Mouse (Mus musculus): Measurements from ENCODE around the gene Atp5s. TPM values are rescaled to one million over a fixed set of nuclear protein-coding genes. Genes with fewer than 3 reads are reported as not detected.

Gene Atp5s
- polyA plus RNA-seq, 1 experiment from 2014 or later = 37.3 TPM

GRCm38 (mm10) chr12:69766185-69766904, 41.6 kb downstream of the Atp5s start:
- Histone ChIP-seq H3K27me3 (no peaks in the 10 kb centered on the region), H3K4me1 (peaks cover 18% of the 10 kb centered on the region), H3K9me3 (no peaks in the 10 kb centered on the region), H3K27ac (no peak overlapping the region), H3K36me3 (no peaks in the 10 kb centered on the region), H3K4me2 (replicated peaks) (no peak overlapping the region), H3K4me3 (no peak overlapping the region), H3K9ac (no peak overlapping the region)
- no peak for ATAC-seq (ENCODE audit: low FRiP score, low read depth)
- 88% methylated on average over 10 of the region's 10 CpGs for WGBS

- no peaks in the 10 kb centered on the region for H3K27me3 ChIP-seq
- H3K4me1 ChIP-seq = peaks cover 18% of the 10 kb centered on the region
- WGBS = 48% methylated on average over 9 of the region's 9 CpGs
- H3K9ac ChIP-seq = no peak overlapping the region
- no peak overlapping the region for H3K4me2 ChIP-seq (replicated peaks)
- H3K9me3 ChIP-seq = no peaks in the 10 kb centered on the region
- no peak overlapping the region for H3K4me3 ChIP-seq
- no peak overlapping the region for H3K27ac ChIP-seq
- ATAC-seq (ENCODE audit: low FRiP score, low read depth) = no peak
- no peaks in the 10 kb centered on the region for H3K36me3 ChIP-seq
These were observed 42.9 kb downstream of the Atp5s start for GRCm38 (mm10) chr12:69767476-69768258.

- H3K36me3 ChIP-seq = no peaks in the 10 kb centered on the region
- WGBS = 46% methylated on average over 2 of the region's 2 CpGs
- ATAC-seq (ENCODE audit: low FRiP score, low read depth) = no peak
- no peak overlapping the region for H3K4me3 ChIP-seq
- no peaks in the 10 kb centered on the region for H3K9me3 ChIP-seq
- H3K27ac ChIP-seq = no peak overlapping the region
- H3K27me3 ChIP-seq = no peaks in the 10 kb centered on the region
- no peak overlapping the region for H3K4me2 ChIP-seq (replicated peaks)
- H3K4me1 ChIP-seq = peaks cover 18% of the 10 kb centered on the region
- no peak overlapping the region for H3K9ac ChIP-seq
These were observed 44.1 kb downstream of the Atp5s start for GRCm38 (mm10) chr12:69768841-69769240.

DNA sequence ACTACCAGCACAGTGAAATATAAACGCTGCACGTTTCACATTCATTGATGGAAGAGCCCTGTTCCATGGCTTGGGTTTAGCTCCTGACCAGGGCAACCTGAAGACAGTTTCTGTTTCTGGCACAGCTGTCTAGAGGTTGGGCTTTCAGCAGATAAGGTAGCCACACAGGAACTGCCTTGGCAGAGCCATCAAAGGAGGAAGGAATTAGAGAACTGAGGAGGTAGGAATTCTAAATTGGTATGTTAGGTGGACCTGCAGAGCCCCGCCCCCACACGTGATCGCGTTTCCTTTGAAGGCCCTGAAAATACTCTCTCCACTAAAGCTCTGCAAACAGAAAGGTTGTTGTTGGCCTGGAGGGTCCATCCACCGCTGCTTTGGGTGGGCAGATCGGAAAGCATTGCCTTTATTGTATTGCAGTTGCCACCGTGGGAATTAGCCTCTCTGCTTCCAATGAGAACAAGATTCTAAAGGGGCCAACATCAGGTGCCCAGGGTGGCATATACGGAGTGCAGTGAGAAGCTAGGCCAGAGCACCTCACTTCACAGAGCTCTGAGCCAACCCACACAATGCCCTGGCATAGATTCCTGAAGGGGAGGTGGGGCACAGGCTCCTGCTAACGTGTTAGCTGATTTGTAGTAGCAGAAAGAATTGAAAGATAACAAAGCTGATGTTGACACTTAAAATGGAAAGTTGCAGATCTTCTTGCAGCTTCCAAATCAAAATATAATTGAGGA, 52.0 kb downstream of the Atp5s start:
- no peaks in the 10 kb centered on the region for H3K27me3 ChIP-seq
- WGBS = 71% methylated on average over 11 of the region's 11 CpGs
- no peak overlapping the region for H3K4me3 ChIP-seq
- no peak overlapping the region for H3K4me2 ChIP-seq (replicated peaks)
- no peaks in the 10 kb centered on the region for H3K36me3 ChIP-seq
- no peak overlapping the region for H3K9ac ChIP-seq
- H3K9me3 ChIP-seq = no peaks in the 10 kb centered on the region
- H3K4me1 ChIP-seq = peaks cover 8% of the 10 kb centered on the region
- H3K27ac ChIP-seq = no peak overlapping the region
- no peak for ATAC-seq (ENCODE audit: low FRiP score, low read depth)

DNA sequence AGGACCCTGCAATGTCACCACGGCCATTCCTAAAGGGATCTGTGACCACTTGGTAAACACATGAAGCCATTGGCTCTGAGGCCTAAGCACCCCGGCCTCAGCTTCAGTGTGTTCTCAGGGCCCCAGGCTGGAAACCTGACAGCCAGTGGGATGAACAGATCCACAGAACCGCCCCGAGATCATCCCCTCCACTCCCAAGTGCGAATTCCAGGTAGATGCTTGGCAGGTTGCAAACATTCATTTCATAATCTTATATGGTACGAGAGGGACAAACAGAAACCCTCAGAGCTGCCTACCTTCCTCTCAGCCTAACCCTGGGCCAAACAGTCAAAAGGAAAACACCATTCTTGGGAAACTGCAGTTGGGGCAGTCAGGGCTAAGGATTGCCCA, 52.6 kb downstream of the Atp5s start:
- no peak for ATAC-seq (ENCODE audit: low FRiP score, low read depth)
- WGBS = 82% methylated on average over 6 of the region's 6 CpGs
- peaks cover 8% of the 10 kb centered on the region for H3K4me1 ChIP-seq

DNA sequence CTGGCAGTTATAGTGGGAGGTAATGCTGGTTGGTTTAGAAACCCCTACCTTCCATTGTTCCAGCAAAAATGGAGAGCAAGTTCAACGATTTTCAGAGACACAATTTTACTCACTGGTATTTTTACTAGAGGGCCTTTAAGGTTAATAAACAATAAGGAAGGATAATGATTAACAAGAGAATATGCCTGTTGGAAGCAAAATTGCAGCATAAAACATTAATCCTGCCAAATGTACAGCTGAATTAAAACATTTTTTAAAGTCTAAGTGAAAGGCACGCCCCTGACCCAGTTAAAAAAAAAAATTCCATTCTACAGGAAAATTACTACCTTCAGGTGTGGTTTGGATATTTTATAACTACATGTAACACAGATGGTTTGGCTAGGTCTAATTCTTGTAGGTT, 53.2 kb downstream of the Atp5s start:
- H3K27me3 ChIP-seq = no peaks in the 10 kb centered on the region
- H3K9me3 ChIP-seq = no peaks in the 10 kb centered on the region
- ATAC-seq (ENCODE audit: low FRiP score, low read depth) = no peak
- no peak overlapping the region for H3K9ac ChIP-seq
- H3K4me1 ChIP-seq = peaks cover 8% of the 10 kb centered on the region
- H3K4me2 ChIP-seq (replicated peaks) = no peak overlapping the region
- no peaks in the 10 kb centered on the region for H3K36me3 ChIP-seq
- WGBS = 56% methylated on average over 2 of the region's 2 CpGs
- no peak overlapping the region for H3K27ac ChIP-seq
- H3K4me3 ChIP-seq = no peak overlapping the region

More for the DNA sequence above, 52.6 kb downstream of the Atp5s start:
- H3K9ac ChIP-seq = no peak overlapping the region
- no peaks in the 10 kb centered on the region for H3K36me3 ChIP-seq
- no peaks in the 10 kb centered on the region for H3K27me3 ChIP-seq
- no peak overlapping the region for H3K4me2 ChIP-seq (replicated peaks)
- H3K27ac ChIP-seq = no peak overlapping the region; the same call in 1 of the 2 replicates
- H3K4me3 ChIP-seq = no peak overlapping the region
- H3K9me3 ChIP-seq = no peaks in the 10 kb centered on the region

DNA sequence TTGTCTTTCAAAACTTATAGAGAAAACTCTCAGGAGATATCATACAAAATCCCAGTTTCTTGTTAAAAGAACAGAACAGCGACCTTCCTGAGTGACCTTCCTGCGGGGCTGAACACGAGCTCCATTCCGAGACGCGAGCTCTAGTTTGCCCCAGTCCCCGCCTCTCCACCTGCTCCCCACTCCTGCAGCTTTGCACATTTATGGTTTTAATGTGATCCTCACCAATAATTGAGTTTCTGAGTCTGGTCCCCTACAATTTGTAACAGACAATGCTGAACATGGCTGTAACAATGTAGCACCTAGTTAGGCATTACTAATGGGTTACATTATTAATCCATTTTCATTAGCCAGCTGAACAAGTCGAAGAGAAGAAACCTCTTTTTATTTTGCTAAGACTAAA, 56.7 kb downstream of the Atp5s start:
- no peak for ATAC-seq (ENCODE audit: low FRiP score, low read depth)
- Histone ChIP-seq H3K27ac (no peak overlapping the region), H3K4me3 (no peak overlapping the region), H3K36me3 (no peaks in the 10 kb centered on the region), H3K27me3 (no peaks in the 10 kb centered on the region), H3K4me2 (replicated peaks) (no peak overlapping the region), H3K4me1 (peaks cover 6% of the 10 kb centered on the region), H3K9ac (no peak overlapping the region), H3K9me3 (no peaks in the 10 kb centered on the region)
- WGBS = 60% methylated on average over 8 of the region's 8 CpGs

GRCm38 (mm10) chr12:69781935-69782650, 57.3 kb downstream of the Atp5s start:
- no peaks in the 10 kb centered on the region for H3K36me3 ChIP-seq
- no peak overlapping the region for H3K4me2 ChIP-seq (replicated peaks)
- ATAC-seq (ENCODE audit: low FRiP score, low read depth) = no peak
- no peaks in the 10 kb centered on the region for H3K27me3 ChIP-seq
- no peak overlapping the region for H3K4me3 ChIP-seq
- H3K27ac ChIP-seq = no peak overlapping the region
- no peaks in the 10 kb centered on the region for H3K9me3 ChIP-seq
- no peak overlapping the region for H3K9ac ChIP-seq
- no peaks in the 10 kb centered on the region; the same call in 1 of the 2 replicates for H3K4me1 ChIP-seq
- 79% methylated on average over 10 of the region's 10 CpGs for WGBS

GRCm38 (mm10) chr12:69783247-69784025, 58.7 kb downstream of the Atp5s start:
- Histone ChIP-seq H3K9ac (no peak overlapping the region), H3K9me3 (no peaks in the 10 kb centered on the region), H3K4me1 (no peaks in the 10 kb centered on the region), H3K27me3 (peaks cover 2% of the 10 kb centered on the region; the same call in 1 of the 2 replicates), H3K4me2 (replicated peaks) (no peak overlapping the region), H3K27ac (no peak overlapping the region), H3K36me3 (no peaks in the 10 kb centered on the region), H3K4me3 (no peak overlapping the region)
- WGBS = 62% methylated on average over 6 of the region's 6 CpGs
- no peak for ATAC-seq (ENCODE audit: low FRiP score, low read depth)

DNA sequence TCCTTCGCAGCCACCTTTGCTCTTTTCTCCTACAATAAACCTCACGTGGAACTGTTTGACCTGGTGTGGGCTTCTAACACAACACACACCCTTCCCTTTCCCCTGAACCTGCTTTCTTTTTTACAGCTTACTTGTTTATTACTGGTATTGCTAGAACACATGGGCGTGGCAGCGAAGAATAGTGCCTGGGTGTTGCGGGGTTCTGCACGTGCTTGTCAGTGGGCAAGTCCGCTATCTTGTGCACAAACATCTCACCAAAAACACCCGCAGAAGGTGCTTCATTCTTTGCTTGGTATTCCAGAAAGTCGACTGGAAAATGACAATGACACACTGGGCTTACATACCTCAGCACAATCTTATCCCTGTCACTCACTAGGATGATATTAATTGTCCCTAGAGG, 60.7 kb downstream of the Atp5s start:
- no peak for ATAC-seq (ENCODE audit: low FRiP score, low read depth)
- Histone ChIP-seq H3K27me3 (peaks cover 20% of the 10 kb centered on the region), H3K9ac (no peak overlapping the region), H3K4me2 (replicated peaks) (no peak overlapping the region), H3K9me3 (no peaks in the 10 kb centered on the region), H3K4me3 (no peak overlapping the region), H3K4me1 (peaks cover 8% of the 10 kb centered on the region; the same call in 1 of the 2 replicates), H3K27ac (no peak overlapping the region), H3K36me3 (no peaks in the 10 kb centered on the region)
- WGBS = 87% methylated on average over 9 of the region's 9 CpGs

DNA sequence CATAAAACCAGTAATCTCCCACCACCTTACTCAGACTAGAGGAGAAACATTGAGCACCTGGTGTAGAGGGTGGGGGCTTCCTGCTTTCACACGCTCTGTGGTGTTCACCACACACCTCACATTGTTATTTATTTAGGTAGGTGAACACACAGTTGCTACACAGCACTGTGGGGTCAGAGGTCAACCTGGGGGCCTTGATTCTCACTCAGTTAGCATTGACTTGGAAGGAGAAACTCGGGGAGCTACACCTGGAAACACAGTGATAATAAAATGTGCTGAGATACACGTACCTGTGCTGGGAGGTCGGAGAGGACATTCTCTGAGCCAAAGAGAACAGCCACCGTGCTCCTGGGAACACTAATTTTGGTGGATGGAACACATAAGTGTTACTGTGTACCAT, 63.6 kb downstream of the Atp5s start:
- Histone ChIP-seq H3K27ac (no peak overlapping the region), H3K9me3 (no peaks in the 10 kb centered on the region), H3K4me1 (peaks cover 18% of the 10 kb centered on the region), H3K4me3 (no peak overlapping the region), H3K36me3 (no peaks in the 10 kb centered on the region), H3K4me2 (replicated peaks) (no peak overlapping the region), H3K27me3 (peaks cover 34% of the 10 kb centered on the region), H3K9ac (no peak overlapping the region)
- ATAC-seq (ENCODE audit: low FRiP score, low read depth) = no peak
- WGBS = 79% methylated on average over 5 of the region's 5 CpGs
